Mouse (Mus musculus) embryo, embryonic 10.5 days (tissue): ENCODE results near the gene Cdc34.
"Not testable (repeated sequence)": the region's sequence is repeated elsewhere in the genome, so short reads cannot be mapped to it uniquely, and the experiment has no call there.

Experiments used
- DNase-seq: peaks from one replicate; pipeline ENCODE4 v3.0.0-alpha.2; 2015; ENCODE audit warnings: low spot score

The Cdc34 gene

DNA sequence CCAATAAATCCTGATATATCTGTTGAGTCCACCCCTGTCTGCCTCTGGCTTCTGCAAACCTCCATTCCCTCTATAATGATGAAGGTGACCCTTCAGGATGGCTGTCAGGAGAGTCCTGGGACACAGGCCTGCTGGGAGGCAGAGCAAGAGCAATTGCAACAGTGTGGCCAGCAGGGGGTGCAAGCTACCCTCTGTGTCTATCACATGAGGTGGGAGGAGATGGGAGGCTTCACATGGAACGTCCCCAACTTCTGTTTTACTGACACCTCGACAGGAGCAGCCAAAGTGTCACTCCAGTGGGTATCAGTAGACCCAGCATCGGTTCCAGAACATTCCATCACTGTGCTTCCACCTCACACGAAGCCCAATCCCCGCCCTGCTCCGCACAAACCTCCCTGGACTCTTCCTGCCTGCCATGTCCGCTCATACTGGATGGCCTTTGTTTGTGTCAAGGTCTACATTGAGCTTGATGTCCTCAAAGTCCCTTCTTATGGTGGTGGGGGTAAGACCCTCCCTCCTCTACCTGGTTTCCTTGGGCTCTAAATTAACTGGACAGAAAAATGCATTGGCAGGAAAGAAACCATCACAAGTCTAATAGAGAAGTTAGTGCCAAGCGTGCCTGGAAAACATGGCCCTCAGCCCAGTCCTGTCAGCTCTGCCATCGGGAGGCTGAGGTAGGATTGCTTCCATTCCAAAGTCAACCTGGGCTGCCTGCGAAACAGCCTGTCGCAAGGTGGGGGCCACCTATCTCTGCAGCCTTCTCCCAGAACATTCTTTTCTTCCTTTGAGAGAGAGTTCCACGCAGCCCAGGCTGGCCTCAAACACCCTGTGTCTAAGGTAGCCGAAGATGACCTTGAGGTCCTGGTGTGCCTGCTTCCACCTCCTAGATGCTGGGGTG lies 13.5 kb downstream of the Cdc34 start:
- DNase-seq, result peak; percentile 85

DNA sequence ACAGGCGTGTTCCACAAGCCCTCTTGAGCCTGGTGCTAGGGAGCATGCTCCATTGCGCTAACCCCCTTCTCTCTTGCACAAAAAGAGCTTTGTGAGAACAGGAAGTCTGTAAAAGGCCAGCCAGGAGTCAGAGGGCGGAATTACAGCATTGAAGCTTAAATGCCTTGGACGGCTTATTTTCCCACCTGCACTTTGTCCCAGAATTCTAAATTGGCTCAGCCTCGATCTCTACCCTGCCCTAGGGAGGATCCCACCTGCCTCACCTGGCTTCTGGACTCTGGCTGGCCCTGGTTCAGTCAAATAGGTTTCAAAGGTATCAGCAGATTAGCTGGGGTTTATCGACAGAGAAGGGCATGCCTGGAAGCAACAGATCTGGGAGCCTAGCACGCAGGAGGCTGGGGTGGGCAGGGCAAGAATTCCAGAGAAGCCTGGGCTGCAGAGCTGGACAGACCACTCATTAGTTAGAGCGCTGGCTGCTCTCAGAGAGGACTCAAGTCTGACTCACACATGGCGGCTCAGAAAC lies 14.2 kb downstream of the Cdc34 start:
- DNase-seq, result no peak

DNA sequence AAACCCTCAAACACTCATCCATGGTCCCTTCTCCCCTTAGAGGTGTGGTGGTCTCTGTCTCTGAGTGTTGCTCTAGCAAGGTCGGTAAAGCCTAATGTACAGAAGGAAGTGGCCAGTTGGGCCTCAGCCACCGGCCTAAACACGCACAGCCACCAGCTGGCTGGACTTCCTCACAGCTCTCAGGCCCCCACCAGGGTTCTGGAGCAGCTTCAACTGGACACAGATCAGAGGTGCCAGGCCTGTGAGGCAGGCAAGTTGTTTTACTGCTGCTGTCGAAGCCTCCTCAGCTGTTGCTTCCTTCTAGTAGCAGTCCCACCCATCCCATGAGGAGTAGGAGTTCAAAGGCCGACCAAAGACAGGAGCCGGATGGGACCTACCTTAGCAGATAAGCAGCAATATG lies 15.9 kb downstream of the Cdc34 start:
- no peak for DNase-seq

DNA sequence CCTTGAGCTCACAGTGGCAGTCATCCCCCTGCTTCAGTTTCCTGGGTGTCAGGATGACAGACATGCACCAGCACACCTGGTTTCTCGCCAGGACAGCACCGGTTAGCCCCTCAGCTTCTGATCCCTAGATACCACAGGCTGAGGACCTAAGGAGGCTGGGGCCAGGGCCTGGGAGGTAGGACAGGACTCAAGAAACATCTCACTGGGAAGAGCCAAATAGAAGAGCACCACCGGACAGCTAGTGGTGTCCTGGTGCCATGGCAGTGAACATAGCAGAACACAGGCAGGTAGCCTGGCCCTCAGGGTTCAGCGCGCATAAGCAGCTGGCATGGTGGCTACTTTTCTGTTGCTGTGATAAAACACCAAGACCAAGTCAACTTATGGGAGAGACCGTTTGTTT lies 16.5 kb downstream of the Cdc34 start:
- no peak for DNase-seq

DNA sequence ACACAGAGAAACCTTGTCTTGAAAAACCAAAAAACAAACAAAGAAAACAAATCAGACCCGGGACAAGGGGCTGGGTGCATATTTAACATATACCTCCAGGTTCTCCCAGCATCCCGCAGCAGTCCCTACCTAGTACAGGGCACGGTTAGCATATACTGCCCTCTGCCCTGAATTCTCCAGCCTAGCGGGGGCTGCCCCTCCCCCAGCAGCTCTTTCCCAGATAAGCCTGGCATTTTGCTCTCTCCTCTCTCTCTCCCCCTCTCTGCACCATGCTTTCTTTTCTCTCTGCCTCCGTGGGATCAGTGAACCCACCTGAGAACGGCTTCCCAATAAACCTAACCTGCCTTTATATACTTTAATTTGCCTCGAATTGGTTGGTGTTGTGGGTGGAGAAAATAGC lies 18.7 kb downstream of the Cdc34 start:
- DNase-seq, result no peak

DNA sequence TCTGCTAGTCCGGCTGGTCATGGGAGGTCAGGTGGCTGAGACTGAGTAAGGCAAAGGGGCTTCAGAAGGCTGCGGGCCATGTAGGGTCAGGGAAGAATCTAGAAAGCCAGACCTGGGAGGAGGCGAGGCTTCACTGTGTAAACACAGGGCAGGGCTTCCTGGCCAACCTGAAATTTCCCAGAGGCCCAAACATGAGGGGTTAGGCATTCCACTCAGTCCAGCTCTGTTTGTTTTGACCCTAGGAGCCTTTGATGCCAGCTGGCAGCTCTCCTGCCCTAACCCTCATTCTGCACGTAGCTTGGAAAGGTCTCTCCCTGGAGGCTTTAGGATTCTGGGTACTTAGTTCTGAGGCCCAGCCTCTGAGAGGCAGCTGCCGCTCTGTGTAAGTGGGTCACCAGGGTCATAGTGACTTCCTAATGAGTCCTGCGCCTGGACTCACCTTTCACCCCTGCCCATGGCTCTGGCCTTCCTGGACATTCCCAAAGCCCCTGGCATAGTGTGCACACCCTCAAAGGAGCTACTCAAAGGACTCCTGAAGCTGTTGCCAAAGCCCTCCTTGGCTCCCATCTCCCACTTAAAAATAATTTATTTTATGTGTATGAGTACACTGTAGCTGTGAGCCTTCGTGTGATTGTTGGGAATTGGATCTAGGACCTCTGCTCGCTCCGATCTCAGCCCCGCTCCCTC lies 19.6 kb downstream of the Cdc34 start:
- DNase-seq, result peak; percentile 54

DNA sequence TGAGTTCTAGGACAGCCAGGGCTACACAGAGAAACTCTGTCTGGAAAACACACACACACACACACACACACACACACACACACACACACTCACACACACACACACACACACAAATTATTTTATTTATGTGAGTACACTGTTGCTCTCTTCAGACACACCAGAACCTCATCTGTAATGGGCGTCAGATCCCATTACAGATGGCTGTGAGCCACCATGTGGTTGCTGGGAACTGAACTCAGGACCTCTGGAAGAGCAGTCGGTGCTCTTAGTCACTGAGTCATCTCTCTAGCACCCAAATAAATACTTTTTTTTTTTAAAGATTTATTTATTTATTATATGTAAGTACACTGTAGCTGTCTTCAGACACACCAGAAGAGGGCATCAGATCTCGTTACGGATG lies 21.0 kb downstream of the Cdc34 start:
- DNase-seq, result not testable (repeated sequence)

DNA sequence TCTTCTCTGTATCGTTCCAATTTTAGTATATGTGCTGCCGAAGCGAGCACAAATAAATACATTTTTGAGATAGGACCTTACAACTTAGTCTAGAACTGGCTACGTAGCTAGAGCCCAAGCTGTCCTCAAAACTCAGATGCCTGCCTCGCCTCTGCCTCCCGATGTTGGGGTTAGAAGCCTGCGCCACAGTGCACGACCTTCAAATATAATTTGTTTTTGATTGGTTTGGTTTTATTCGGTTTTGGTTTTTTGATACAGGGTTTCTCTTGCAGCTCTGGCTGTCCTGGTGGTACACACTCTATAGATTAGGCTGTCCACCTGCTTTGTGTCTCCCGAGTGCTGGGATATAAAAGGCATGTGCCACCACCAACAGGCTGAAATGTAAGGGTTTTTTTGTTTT lies 21.5 kb downstream of the Cdc34 start:
- no peak for DNase-seq

DNA sequence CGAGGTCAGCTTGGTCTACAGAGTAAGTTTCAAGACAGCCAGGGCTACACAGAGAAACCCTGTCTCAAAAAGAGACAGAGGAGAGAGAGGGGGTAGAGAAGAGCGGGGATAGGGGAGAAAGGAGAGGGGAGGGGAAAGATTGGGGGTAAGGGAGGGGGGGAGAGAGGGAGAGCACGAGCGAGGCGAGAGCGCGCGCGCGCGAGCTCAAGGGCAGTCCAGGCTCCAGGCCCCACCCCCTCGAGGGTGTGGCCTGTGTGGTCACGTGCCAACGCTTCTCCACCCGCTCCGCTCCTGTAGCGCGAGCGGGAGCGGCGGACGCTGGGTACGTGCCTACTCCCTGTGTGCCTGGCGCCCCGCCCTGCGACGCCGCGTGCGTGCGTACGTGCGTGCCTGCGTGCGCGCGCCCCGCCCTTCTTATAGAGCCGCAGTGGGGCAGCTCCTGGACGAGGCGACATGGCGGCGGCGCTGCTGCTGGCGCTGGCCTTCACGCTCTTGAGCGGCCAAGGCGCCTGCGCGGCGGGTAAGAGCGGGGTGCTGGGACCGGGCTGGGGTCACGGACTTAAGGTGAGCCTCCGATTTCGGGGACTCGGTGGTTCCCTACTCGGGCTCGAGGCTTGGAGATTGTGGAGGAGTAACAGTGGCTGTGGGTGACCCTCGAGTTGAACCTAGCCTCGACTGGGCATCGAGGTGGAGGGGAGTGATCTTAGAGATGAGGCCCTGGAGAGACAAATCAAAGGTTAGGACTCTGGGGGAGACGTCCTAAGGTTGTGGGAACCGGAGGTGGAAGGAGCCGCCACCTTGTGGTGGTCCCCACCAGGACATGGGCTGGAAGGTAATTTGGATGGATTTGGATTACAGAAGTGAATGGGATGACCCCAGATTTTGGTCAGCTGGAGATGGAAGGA lies 22.3 kb downstream of the Cdc34 start, which contains the start of gene Bsg:
Gene Bsg, plus strand, starts transcription at position 427 of the 905 bp plus-strand sequence.
- peak; percentile 100 for DNase-seq

DNA sequence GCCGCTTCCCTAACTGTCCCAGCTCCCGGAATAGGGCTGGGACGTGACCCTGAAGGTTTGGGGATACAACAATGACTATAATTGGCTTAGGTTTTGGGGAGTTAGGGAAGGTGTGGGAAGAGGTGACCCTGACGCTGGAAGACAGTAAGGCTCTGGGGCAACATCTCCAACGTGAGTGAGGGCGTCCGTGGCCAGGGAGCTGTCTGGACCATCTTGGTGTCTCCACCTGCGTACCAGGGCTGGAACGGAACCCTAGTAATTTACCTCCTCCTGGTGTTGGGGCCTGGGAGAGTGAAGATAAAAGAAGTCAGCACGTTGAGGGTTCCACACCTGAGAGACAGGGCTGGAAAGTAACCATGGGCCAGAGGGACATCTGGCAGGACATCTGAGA lies 23.0 kb downstream of the Cdc34 start:
- DNase-seq, result no peak

DNA sequence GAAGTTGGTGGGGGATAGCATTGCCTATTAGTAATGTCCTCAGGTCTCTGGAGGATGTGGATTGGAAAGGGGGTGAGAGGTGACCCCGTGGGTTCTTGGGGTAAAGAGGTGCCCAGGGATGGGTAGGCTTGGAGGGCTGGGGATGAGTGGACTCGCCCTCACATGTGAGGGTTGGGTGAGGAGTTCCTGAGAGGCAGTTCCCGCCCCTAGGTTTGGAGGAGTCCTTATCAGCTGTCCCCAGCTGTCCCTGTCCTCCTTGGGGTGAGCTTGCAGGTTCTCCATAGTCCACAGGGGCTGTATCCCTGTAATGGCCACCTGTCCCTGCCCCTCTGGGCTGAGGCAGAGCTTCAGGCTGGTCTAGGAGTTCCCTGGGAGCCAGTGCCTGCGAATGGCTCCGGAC lies 24.0 kb downstream of the Cdc34 start:
- DNase-seq, result no peak

DNA sequence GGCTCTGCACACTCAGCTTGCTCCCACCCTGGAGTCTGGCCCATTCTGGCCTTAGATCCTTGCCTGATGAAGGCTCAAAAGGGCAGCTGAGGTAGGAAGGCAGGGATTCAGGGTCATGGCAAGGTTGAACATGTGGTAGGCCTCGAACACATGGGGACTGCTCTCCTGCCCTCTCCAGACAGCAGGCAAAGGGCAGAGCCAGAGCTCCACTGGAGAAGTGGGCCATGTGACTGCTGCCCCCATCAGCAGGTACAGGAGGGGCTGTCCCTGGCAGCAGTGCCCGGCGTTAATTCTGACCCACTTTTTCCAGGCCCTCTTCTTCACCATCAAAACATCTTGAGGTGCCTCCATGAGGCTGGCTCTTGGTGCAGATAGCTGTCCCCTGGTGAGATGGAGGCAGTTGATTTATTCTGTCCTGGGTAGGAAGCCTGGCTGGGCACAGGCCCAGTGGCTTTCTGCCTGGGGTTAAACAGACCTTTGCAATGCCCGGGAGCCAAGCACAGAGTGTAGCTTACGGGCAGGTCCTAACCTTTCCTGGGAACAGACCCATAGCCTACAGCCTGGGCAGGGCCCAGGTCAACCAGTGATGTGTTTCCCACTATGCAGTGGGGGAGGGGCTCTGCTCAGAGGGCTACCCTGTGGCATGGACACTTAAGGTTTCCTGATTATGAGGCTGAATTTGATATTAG lies 24.6 kb downstream of the Cdc34 start:
- no peak for DNase-seq

DNA sequence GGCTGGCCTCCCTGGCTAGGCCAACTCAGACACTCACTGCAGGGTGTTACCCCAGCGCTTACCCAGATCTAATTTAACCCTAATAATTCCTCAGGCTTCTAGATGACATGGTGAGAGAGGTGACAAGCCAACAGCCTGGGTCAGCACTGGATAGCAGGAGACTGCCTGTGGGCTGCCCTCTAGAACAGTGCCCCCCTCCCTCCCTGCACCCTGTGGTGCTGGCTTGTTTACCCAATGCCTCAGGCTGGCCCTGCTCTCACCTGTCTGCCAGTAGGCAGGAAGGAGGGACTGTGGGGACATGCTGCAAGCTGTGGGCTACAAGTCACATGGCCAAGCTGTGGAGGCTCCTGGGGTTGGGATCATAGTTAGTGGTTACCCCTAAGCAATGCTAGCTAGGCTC lies 25.2 kb downstream of the Cdc34 start:
- no peak for DNase-seq

DNA sequence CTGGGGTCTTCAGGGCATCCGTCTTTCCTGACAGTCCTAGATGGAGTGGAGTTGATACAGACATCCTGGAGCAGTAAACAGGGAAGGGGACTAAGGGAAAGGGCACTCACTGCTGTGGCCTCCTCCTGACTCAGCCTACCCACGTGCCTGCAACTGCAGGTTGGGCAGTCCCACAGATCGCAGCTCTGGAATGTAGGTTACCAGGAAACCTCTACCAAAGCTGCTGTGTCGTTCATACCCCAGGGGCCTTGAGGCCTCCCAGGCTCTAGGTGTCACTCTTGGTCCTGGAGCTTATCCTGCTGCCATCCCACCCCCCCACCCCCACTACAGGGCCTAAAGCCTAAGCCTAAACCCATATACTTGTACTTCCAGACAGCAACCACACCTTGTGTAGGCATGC lies 25.8 kb downstream of the Cdc34 start:
- DNase-seq, result no peak

DNA sequence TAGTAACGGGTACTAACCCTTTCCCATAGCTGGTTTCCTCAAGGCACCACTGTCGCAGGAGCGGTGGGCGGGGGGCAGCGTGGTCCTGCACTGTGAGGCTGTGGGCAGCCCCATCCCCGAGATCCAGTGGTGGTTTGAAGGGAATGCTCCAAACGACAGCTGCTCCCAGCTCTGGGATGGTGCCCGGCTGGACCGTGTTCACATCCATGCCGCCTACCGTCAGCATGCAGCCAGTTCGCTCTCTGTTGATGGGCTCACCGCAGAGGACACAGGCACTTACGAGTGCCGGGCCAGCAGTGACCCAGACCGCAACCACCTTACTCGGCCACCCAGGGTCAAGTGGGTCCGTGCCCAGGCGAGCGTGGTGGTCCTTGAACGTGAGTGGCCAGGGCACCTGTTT lies 26.7 kb downstream of the Cdc34 start:
- DNase-seq, result no peak

DNA sequence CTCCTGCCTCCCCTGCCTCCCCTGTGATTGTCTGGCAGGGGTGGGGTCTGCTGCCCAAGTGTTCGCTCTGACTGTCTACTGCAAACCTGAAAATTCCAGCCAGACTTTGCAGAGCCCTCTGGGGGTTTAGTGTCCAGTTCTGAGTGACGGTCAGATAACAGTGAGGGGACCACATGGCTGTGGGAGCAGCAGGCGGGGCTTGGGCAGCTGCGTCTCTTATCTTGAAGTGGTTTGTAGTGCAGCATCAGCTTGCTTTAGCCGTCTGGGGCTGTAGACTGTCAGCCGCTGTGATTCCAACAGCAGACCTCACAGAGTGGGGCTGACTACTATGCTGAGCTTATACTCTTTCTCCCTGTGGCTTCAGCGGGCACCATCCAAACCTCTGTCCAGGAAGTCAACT lies 27.3 kb downstream of the Cdc34 start:
- DNase-seq, result no peak

DNA sequence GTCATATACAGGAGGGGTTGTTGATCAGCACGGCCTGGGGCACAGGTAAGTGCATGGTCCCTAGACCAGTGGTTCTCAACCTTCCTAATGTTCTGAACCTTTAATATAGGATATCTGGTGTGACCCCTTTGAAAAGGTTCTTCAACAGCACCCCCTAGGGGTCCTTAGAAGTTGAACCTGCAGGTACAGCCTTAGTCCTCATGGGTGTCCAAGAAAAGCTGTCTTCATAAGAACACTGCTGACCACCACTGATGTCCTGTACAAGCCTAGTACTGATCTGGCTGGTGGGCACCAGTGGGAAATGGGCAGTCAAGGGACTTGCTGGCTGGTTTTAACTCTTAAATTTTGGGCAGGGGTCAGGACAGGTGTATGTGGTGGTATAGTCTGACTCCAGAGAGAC lies 30.0 kb downstream of the Cdc34 start:
- DNase-seq, result peak; percentile 53

DNA sequence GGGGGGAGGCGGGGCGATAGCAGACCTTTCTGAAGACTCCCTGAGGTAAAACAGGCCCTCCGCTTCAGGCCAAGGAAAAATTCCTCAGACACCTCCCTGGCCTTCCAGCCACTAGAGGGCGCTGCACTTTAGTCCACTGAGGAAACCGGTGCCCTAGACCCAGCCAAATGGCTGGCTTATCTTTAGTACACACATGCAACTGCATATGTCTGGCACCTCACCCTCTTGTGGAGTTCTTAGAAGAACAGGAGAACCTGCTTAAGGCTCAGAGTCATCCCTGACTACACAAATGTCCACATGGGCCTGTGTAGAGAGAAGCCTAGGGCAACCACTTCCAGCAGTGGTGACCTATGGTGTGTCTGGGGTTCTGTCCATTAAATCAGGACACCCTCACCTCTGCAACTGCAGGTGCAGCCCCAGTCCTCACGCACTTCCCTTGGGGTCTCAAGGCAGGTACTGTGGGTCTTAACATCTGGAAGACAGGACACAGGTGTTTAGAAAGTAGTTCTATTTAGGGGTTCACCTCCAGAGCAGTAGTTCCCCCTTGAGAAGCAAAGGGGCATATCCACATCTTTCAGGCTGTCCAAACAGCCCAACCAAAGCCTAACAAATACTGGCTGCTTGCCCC lies 30.6 kb downstream of the Cdc34 start:
- peak; percentile 88 for DNase-seq

DNA sequence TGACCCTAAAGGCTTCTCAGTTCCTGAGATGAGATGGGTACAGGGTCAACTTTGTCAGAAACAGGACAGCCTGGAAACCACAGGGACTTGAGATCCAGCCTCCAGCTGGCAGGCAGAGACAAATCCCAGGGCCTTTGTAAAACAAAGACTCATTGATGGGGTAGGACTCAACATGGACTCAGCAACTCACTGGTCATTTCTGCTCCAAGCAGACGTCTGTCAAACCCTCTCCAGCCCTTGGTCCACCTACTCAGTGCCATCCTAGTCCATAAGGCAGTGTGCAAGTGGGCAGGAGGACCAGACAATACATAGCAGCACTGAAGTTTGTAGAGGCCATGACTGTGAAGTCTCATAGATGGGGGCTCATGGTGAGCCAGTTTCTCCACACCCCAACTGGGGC lies 31.2 kb downstream of the Cdc34 start:
- DNase-seq, result no peak

DNA sequence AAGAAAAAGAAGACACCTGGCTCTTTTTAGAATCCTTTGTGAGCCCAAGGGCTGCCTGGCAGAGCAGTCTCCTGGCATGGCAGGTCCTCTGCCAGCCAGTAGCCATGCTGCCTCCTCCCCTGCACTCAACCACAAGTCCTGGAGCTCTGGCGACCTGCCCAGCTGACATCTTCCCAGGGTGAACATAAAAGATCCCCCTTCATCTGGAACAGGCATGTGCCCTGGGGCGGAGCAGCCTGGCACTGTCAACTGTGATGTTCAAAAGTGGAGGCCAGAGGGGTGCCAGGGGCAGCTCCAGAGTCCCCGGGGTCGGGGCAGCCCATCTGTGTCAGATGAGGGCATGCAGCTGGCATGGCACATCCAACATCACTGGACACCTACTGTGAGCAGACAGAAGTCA lies 33.0 kb downstream of the Cdc34 start:
- DNase-seq, result no peak
